Mouse (Mus musculus) thymus, adult 2 months (tissue): ENCODE measurements around the gene Fgfr2.

Source experiments
- CTCF ChIP-seq: fragments of 200-500 bp; IDR thresholded peaks from 2 replicates; pipeline ENCODE4 v1.5.1; 2012; ENCODE audit warnings: mild to moderate bottlenecking, control low read depth, low read length, moderate library complexity, borderline replicate concordance; ENCODE audit not compliant: control insufficient read depth, poor library complexity, insufficient read depth; ENCODE audit errors: extremely low read depth
- POLR2A ChIP-seq: fragments of 200-500 bp; IDR thresholded peaks from 2 replicates; pipeline ENCODE4 v1.6.1; 2012; ENCODE audit warnings: mild to moderate bottlenecking, low read length, control low read depth, moderate library complexity; ENCODE audit not compliant: control insufficient read depth, poor library complexity, insufficient read depth; ENCODE audit errors: extremely low read depth

DNA sequence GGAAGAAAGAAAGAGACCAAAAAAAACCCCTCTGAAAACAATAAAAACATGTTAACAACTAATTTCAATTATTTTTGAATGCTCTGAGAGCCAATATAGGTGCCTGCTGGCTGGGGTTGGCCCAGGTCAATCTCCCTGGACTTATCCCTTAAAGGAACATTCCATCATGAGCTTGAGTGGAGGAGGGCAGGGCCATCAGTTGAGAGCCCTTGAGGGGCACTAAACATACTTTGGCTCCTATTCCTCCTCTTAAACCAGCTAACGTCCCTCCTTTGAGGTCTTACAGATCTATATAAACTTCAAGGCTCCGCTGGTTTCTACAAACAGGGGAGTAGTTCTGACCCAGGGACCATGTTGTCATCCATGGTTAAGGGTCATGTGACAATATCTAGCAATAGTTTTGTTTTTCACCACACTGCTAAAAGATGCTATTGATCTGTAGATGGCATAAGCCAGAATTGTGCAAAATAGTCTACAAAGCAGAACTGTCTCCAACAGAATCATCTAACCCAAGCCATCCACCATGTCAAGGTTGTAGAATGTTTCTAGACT, 2536.6 kb downstream of the Fgfr2 start:
- TF ChIP-seq POLR2A = no peak
- no peak for TF ChIP-seq CTCF
